Mouse (Mus musculus): Measurements from ENCODE around the gene Pgm2. TPM values are rescaled to one million over a fixed set of nuclear protein-coding genes. Genes with fewer than 3 reads are reported as not detected.

The Pgm2 gene
- total RNA-seq (2023), result 10 to 100 TPM; 29.5 to 33.4 TPM

GRCm38 (mm10) chr5:64092748-64093292, at the start of gene Pgm2:
TSS of gene Pgm2 (plus strand) at chr5:64092950.

GRCm38 (mm10) chr5:64155861-64156550, 63.3 kb downstream of the Pgm2 start, which contains the start of gene Tbc1d1:
TSS of gene Tbc1d1 (plus strand) at chr5:64156305.

Other genes starting within 250 kb of the Pgm2 start
- gene Rell1, start 124.1 kb upstream of the Pgm2 start, total RNA-seq (2023), result 10 to 100 TPM; 44.0 to 49.6 TPM
- 10 to 100 TPM; 60.9 to 62.3 TPM for gene Tbc1d1, start 63.4 kb downstream of the Pgm2 start, total RNA-seq (2023)

All from neutrophil, adult 83 days (primary cell).